Mouse (Mus musculus): ENCODE results near the gene Uqcrc1. TPM values are rescaled to one million over a fixed set of nuclear protein-coding genes. Genes with fewer than 3 reads are reported as not detected.

The Uqcrc1 gene
- polyA plus RNA-seq, 2 experiments: 347 to 455 TPM

- TF ChIP-seq POLR2A (IDR thresholded peaks at IDR 0.05; ENCODE audit: borderline replicate concordance, extremely low read depth, insufficient read depth, insufficient read length): no peak
- WGBS: 77% methylated on average over 3 of the region's 3 CpGs
- DNase-seq (ENCODE audit: low spot score) (no peak), ATAC-seq (ENCODE audit: low FRiP score, low read depth) (no peak)
- Histone ChIP-seq H3K4me3 (replicated peaks; ENCODE audit: low read length) (no peak overlapping the region), H3K27me3 (ENCODE audit: control insufficient read depth, insufficient read depth, low read length) (no peaks in the 10 kb centered on the region), H3K4me2 (replicated peaks; ENCODE audit: low read depth, low read length, severe bottlenecking) (no peak overlapping the region), H3K9ac (ENCODE audit: low read depth, low read length, severe bottlenecking) (no peak overlapping the region), H3K9me3 (ENCODE audit: control insufficient read depth, low read length) (no peaks in the 10 kb centered on the region), H3K36me3 (ENCODE audit: control insufficient read depth, insufficient read depth, low read length) (no peaks in the 10 kb centered on the region), H3K4me1 (ENCODE audit: control insufficient read depth, insufficient read depth, low read length) (no peaks in the 10 kb centered on the region), H3K27ac (replicated peaks; ENCODE audit: low read depth, low read length) (no peak overlapping the region)
Measured at GRCm38 (mm10) chr9:108963577-108963976, 27.1 kb downstream of the Uqcrc1 start.

- H3K4me3 ChIP-seq (replicated peaks; ENCODE audit: low read length): no peak overlapping the region
- no peak for DNase-seq (ENCODE audit: low spot score)
- no peak overlapping the region for H3K9ac ChIP-seq (ENCODE audit: low read depth, low read length, severe bottlenecking)
- 85% methylated on average over 6 of the region's 6 CpGs for WGBS
- no peaks in the 10 kb centered on the region for H3K36me3 ChIP-seq (ENCODE audit: control insufficient read depth, insufficient read depth, low read length)
- ATAC-seq (ENCODE audit: low FRiP score, low read depth): no peak
- no peaks in the 10 kb centered on the region for H3K9me3 ChIP-seq (ENCODE audit: control insufficient read depth, low read length)
- no peak overlapping the region for H3K27ac ChIP-seq (replicated peaks; ENCODE audit: low read depth, low read length)
- H3K4me2 ChIP-seq (replicated peaks; ENCODE audit: low read depth, low read length, severe bottlenecking): no peak overlapping the region
- no peak for TF ChIP-seq POLR2A (IDR thresholded peaks at IDR 0.05; ENCODE audit: borderline replicate concordance, extremely low read depth, insufficient read depth, insufficient read length)
- H3K4me1 ChIP-seq (ENCODE audit: control insufficient read depth, insufficient read depth, low read length): no peaks in the 10 kb centered on the region
- H3K27me3 ChIP-seq (ENCODE audit: control insufficient read depth, insufficient read depth, low read length): no peaks in the 10 kb centered on the region
Measured at GRCm38 (mm10) chr9:108964338-108964737, 27.9 kb downstream of the Uqcrc1 start.

- H3K27me3 ChIP-seq (ENCODE audit: control insufficient read depth, insufficient read depth, low read length): no peaks in the 10 kb centered on the region
- ATAC-seq (ENCODE audit: low FRiP score, low read depth) (no peak), DNase-seq (ENCODE audit: low spot score) (no peak)
- no peak for TF ChIP-seq POLR2A (IDR thresholded peaks at IDR 0.05; ENCODE audit: borderline replicate concordance, extremely low read depth, insufficient read depth, insufficient read length)
- no peak overlapping the region for H3K4me2 ChIP-seq (replicated peaks; ENCODE audit: low read depth, low read length, severe bottlenecking)
- H3K36me3 ChIP-seq (ENCODE audit: control insufficient read depth, insufficient read depth, low read length): no peaks in the 10 kb centered on the region
- no peak overlapping the region for H3K9ac ChIP-seq (ENCODE audit: low read depth, low read length, severe bottlenecking)
- no peaks in the 10 kb centered on the region for H3K4me1 ChIP-seq (ENCODE audit: control insufficient read depth, insufficient read depth, low read length)
- no peaks in the 10 kb centered on the region for H3K9me3 ChIP-seq (ENCODE audit: control insufficient read depth, low read length)
- H3K4me3 ChIP-seq (replicated peaks; ENCODE audit: low read length): no peak overlapping the region
- 88% methylated on average over 8 of the region's 8 CpGs for WGBS
- no peak overlapping the region for H3K27ac ChIP-seq (replicated peaks; ENCODE audit: low read depth, low read length)
Measured at GRCm38 (mm10) chr9:108970623-108971022, 34.2 kb downstream of the Uqcrc1 start.

DNA sequence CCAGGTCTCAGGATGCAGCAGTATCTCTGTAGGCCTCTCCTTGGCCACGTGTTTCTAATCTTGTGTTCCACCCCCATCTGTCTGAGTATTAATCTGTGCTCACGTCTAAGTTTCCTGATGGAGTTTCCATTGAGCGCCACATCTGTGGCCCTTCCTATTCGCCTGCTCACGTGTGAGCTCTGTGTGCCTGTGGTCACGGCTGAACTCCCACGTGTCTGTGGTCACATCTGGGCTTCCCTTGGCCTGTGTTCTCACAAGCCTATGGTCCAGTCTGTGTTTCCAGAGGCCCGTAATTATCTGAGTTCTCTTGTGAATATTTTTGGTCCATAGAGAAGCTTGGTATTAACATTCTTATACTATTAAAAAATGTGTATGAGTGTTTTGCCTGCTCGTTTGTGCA, 40.0 kb downstream of the Uqcrc1 start:
- DNase-seq (ENCODE audit: low spot score) (no peak), ATAC-seq (ENCODE audit: low FRiP score, low read depth) (no peak)
- Histone ChIP-seq H3K9me3 (ENCODE audit: control insufficient read depth, low read length) (no peaks in the 10 kb centered on the region), H3K36me3 (ENCODE audit: control insufficient read depth, insufficient read depth, low read length) (no peaks in the 10 kb centered on the region), H3K27me3 (ENCODE audit: control insufficient read depth, insufficient read depth, low read length) (no peaks in the 10 kb centered on the region), H3K4me3 (replicated peaks; ENCODE audit: low read length) (no peak overlapping the region), H3K9ac (ENCODE audit: low read depth, low read length, severe bottlenecking) (no peak overlapping the region), H3K4me1 (ENCODE audit: control insufficient read depth, insufficient read depth, low read length) (no peaks in the 10 kb centered on the region), H3K4me2 (replicated peaks; ENCODE audit: low read depth, low read length, severe bottlenecking) (no peak overlapping the region), H3K27ac (replicated peaks; ENCODE audit: low read depth, low read length) (no peak overlapping the region)
- WGBS: 75% methylated on average over 9 of the region's 9 CpGs
- TF ChIP-seq POLR2A (IDR thresholded peaks at IDR 0.05; ENCODE audit: borderline replicate concordance, extremely low read depth, insufficient read depth, insufficient read length): no peak

DNA sequence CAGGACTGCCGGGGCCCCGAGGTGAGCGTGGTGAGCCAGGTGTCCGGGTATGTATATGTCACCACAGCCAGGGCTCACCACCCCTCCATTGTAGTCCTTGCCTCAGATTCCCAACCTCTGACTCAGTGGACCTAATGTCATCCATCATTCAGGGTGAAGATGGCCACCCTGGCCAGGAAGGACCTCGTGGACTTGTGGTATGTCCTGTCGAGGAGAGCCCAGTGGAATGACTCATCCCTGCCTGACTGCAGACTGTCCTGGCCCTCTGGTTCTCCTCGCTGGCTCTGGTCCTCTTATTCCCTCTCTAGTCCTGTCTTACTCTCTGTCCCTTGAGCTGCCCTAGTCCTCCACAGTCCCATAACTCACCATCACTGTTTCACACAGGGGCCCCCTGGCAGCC, 41.5 kb downstream of the Uqcrc1 start:
- H3K4me3 ChIP-seq (replicated peaks; ENCODE audit: low read length): no peak overlapping the region
- no peak overlapping the region for H3K9ac ChIP-seq (ENCODE audit: low read depth, low read length, severe bottlenecking)
- no peaks in the 10 kb centered on the region for H3K27me3 ChIP-seq (ENCODE audit: control insufficient read depth, insufficient read depth, low read length)
- TF ChIP-seq POLR2A (IDR thresholded peaks at IDR 0.05; ENCODE audit: borderline replicate concordance, extremely low read depth, insufficient read depth, insufficient read length): no peak
- H3K9me3 ChIP-seq (ENCODE audit: control insufficient read depth, low read length): no peaks in the 10 kb centered on the region
- no peak overlapping the region for H3K4me2 ChIP-seq (replicated peaks; ENCODE audit: low read depth, low read length, severe bottlenecking)
- DNase-seq (ENCODE audit: low spot score): no peak
- H3K27ac ChIP-seq (replicated peaks; ENCODE audit: low read depth, low read length): no peak overlapping the region
- no peaks in the 10 kb centered on the region for H3K36me3 ChIP-seq (ENCODE audit: control insufficient read depth, insufficient read depth, low read length)
- ATAC-seq (ENCODE audit: low FRiP score, low read depth): no peak
- H3K4me1 ChIP-seq (ENCODE audit: control insufficient read depth, insufficient read depth, low read length): no peaks in the 10 kb centered on the region
- 82% methylated on average over 7 of the region's 7 CpGs for WGBS

- no peak for TF ChIP-seq POLR2A (IDR thresholded peaks at IDR 0.05; ENCODE audit: borderline replicate concordance, extremely low read depth, insufficient read depth, insufficient read length)
- Histone ChIP-seq H3K4me1 (ENCODE audit: control insufficient read depth, insufficient read depth, low read length) (no peaks in the 10 kb centered on the region), H3K9ac (ENCODE audit: low read depth, low read length, severe bottlenecking) (no peak overlapping the region), H3K9me3 (ENCODE audit: control insufficient read depth, low read length) (no peaks in the 10 kb centered on the region), H3K4me3 (replicated peaks; ENCODE audit: low read length) (no peak overlapping the region), H3K4me2 (replicated peaks; ENCODE audit: low read depth, low read length, severe bottlenecking) (no peak overlapping the region), H3K27ac (replicated peaks; ENCODE audit: low read depth, low read length) (no peak overlapping the region), H3K27me3 (ENCODE audit: control insufficient read depth, insufficient read depth, low read length) (no peaks in the 10 kb centered on the region), H3K36me3 (ENCODE audit: control insufficient read depth, insufficient read depth, low read length) (no peaks in the 10 kb centered on the region)
- DNase-seq (ENCODE audit: low spot score): no peak
- 79% methylated on average over 8 of the region's 8 CpGs for WGBS
- no peak for ATAC-seq (ENCODE audit: low FRiP score, low read depth)
Measured at GRCm38 (mm10) chr9:108982498-108982897, 46.1 kb downstream of the Uqcrc1 start.
